Comparison of ENCODE assay signal across 20 mouse cellular contexts in the genomic region with DNA sequence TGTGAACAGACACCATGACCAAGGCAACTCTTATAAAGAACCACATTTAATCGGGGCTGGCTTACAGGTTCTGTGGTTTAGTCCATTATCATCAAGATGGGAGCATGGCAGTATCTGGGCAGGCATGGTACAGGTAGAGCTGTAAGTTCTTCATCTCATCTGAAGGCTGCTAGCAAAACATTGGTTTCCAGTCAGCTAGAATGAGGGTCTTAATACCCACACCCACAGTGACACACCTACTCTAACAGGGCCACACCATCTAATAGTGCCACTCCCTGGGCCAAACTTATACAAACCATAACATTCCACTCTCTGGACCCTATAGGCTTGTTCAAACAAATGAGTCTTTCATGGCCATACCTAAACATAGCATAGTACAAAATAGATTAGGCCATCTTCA.
DNase-seq lines count a peak whose midpoint lies in the region; ATAC-seq and TF ChIP-seq lines count a peak whose summit lies in the region.
"Had no signal": no experiment of that assay in that cellular context is flagged by ENCODE, and none has a peak within 500 bp of the region (broad histone marks: within the 10 kb centered on the region; RNA-seq: fewer than 3 reads in every experiment).

No protein-coding gene starts in this region.

- intact Hi-C loops in heart, postnatal 10 days (cut with DNase I), result no loop called here
- intact Hi-C loops in heart, postnatal 14 days (cut with DNase I), result no loop called here

- H3K4me1 ChIP-seq in heart, embryonic 10.5 days, result no peaks in the 10 kb centered on the region
- H3K4me1 ChIP-seq in liver, adult 2 months (ENCODE audit: control insufficient read depth, insufficient read depth, low read length), result peaks cover 18% of the 10 kb centered on the region
- H3K4me1 ChIP-seq in liver, embryonic 11.5 days (replicated peaks; ENCODE audit: control insufficient read depth, insufficient read depth, low read length), result no peaks in the 10 kb centered on the region

- 68% methylated on average over 1 of the region's 1 CpGs for WGBS in heart, embryonic 10.5 days
- 63% methylated on average over 1 of the region's 1 CpGs for WGBS in liver, adult 2 months
- 78% methylated on average over 1 of the region's 1 CpGs for WGBS in liver, embryonic 11.5 days

- no peak for ATAC-seq in liver, embryonic 11.5 days (replicated peaks; ENCODE audit: low FRiP score)
- ATAC-seq: activated CD4-positive, CD25-positive, alpha-beta regulatory T cell, adult 4 months; CD4-positive, CD25-positive, alpha-beta regulatory T cell, adult 4 months; Patski had no signal

- H3K4me2 ChIP-seq in liver, embryonic 11.5 days, result no peak overlapping the region

- peak; percentile 74 for DNase-seq in heart, adult 11 months
- DNase-seq in heart, postnatal 10 days, result no peak
- DNase-seq in heart, embryonic 10.5 days (ENCODE audit: low spot score), result peak; percentile 55
- DNase-seq in heart, postnatal 14 days, result no peak
- DNase-seq in liver, adult 2 months (ENCODE audit: extremely low read depth, low read depth, low spot score), result no peak
- no peak for DNase-seq in liver, embryonic 11.5 days (ENCODE audit: low spot score)
- DNase-seq: adrenal gland, adult 2 months; adrenal gland, adult 8-10 months; adrenal gland, postnatal 10 days; adrenal gland, postnatal 14 days; adrenal gland, postnatal 25 days; adrenal gland, postnatal 36 days; B cell, adult 2 months; cerebellum, adult 11 months; cerebellum, adult 11-12 months; cerebellum, adult 18-20 months had no signal

- H3K9me3 ChIP-seq in heart, embryonic 10.5 days, result 0 out of 2 replicates have a peak, but pooled peaks cover 2% of the 10 kb centered on the region
- no peaks in the 10 kb centered on the region for H3K9me3 ChIP-seq in liver, embryonic 11.5 days (ENCODE audit: control insufficient read depth, low read length)
- H3K9me3 ChIP-seq: G1E had no signal

- H3K9ac ChIP-seq in liver, adult 2 months (ENCODE audit: low read depth, low read length), result peak overlapping the region; percentile 20; the same call in 1 of the 2 replicates
- H3K9ac ChIP-seq in liver, embryonic 11.5 days (ENCODE audit: low read depth, low read length), result no peak overlapping the region

- TF ChIP-seq CTCF in liver, adult 2 months (IDR thresholded peaks at IDR 0.05; ENCODE audit: low read depth, low read length), result no peak

- no peaks in the 10 kb centered on the region for H3K36me3 ChIP-seq in heart, embryonic 10.5 days
- peaks cover 52% of the 10 kb centered on the region for H3K36me3 ChIP-seq in liver, adult 2 months (ENCODE audit: control insufficient read depth, insufficient read depth, low read length)
- no peaks in the 10 kb centered on the region for H3K36me3 ChIP-seq in liver, embryonic 11.5 days (ENCODE audit: control insufficient read depth, insufficient read depth, low read length)
- H3K36me3 ChIP-seq: G1E had no signal

- no peak overlapping the region for H3K27ac ChIP-seq in heart, embryonic 10.5 days
- H3K27ac ChIP-seq in liver, adult 2 months (replicated peaks; ENCODE audit: insufficient read depth, low read depth, low read length), result 0 out of 2 replicates have a peak overlapping the region, but pooled peaks have one; percentile 14
- H3K27ac ChIP-seq in liver, embryonic 11.5 days (ENCODE audit: low read depth, low read length), result no peak overlapping the region

- TF ChIP-seq POLR2A in liver, adult 2 months (IDR thresholded peaks at IDR 0.05; ENCODE audit: extremely low read depth, insufficient read depth, low read length), result no peak

- no peaks in the 10 kb centered on the region for H3K27me3 ChIP-seq in heart, embryonic 10.5 days (ENCODE audit: insufficient read depth, poor library complexity, severe bottlenecking)
- H3K27me3 ChIP-seq in liver, adult 2 months (ENCODE audit: control insufficient read depth, insufficient read depth, low read length), result no peaks in the 10 kb centered on the region
- H3K27me3 ChIP-seq in liver, embryonic 11.5 days (replicated peaks; ENCODE audit: control insufficient read depth, insufficient read depth, low read length), result no peaks in the 10 kb centered on the region
- H3K27me3 ChIP-seq: Patski had no signal

- peaks cover 43% of the 10 kb centered on the region for H3K79me2 ChIP-seq in liver, adult 2 months (ENCODE audit: control insufficient read depth, insufficient read depth, low read length)

- H3K4me3 ChIP-seq in heart, embryonic 10.5 days, result no peak overlapping the region
- H3K4me3 ChIP-seq in liver, adult 2 months (ENCODE audit: insufficient read depth, low read depth, low read length), result peak overlapping the region; percentile 11; the same call in 1 of the 2 replicates
- H3K4me3 ChIP-seq in liver, embryonic 11.5 days (ENCODE audit: low read depth, low read length), result no peak overlapping the region

Comparison
In these comparisons a context has a peak if more than half of its experiments do, and no peak if none do; other contexts are left out.
1. DNase-seq: peak in heart, adult 11 months (single experiment) and heart, embryonic 10.5 days (single experiment); none in heart, postnatal 10 days (0 of 2), heart, postnatal 14 days (0 of 2), liver, adult 2 months (single experiment) and liver, embryonic 11.5 days (single experiment).